Mouse (Mus musculus): ENCODE data around the gene Obp1b. TPM values are rescaled to one million over a fixed set of nuclear protein-coding genes. Genes with fewer than 3 reads are reported as not detected.

The Obp1b gene
- not detected in 2 replicates for polyA plus RNA-seq (2012)

GRCm38 (mm10) chrX:78186477-78186876 is at the start of gene Obp1b:
TSS of gene Obp1b (plus strand) at chrX:78186777.

Other genes starting within 250 kb of the Obp1b start
- not detected in 2 replicates for gene Obp1a, start 95.4 kb upstream of the Obp1b start, polyA plus RNA-seq (2012)
- gene Gm5938, start 61.3 kb upstream of the Obp1b start, polyA plus RNA-seq (2012), result not detected in 2 replicates
- not detected in 2 replicates for gene Gm14743, start 59.1 kb downstream of the Obp1b start, polyA plus RNA-seq (2012)
- not detected in 2 replicates for gene 4930480E11Rik, start 182.9 kb downstream of the Obp1b start, polyA plus RNA-seq (2012)

All from megakaryocyte-erythroid progenitor cell, adult 5 weeks (primary cell).